Mouse (Mus musculus) ES-Bruce4 (cell line): ENCODE results near the gene Sh2b3.

ENCODE experiments used
- CTCF ChIP-seq: IDR thresholded peaks from one replicate; pipeline ENCODE4 v1.8.1; 2011; ENCODE audit warnings: low read depth, low read length
- EP300 ChIP-seq: IDR thresholded peaks from 2 replicates; pipeline ENCODE4 v1.6.1; 2011; ENCODE audit warnings: low read depth, low read length; ENCODE audit not compliant: insufficient read depth
- POLR2A ChIP-seq: IDR thresholded peaks from one replicate; pipeline ENCODE4 v1.8.1; 2011; ENCODE audit warnings: low read length; ENCODE audit not compliant: insufficient read depth

GRCm38 (mm10) chr5:121791026-121791425 lies 46.4 kb downstream of the Sh2b3 start:
- no peak for TF ChIP-seq POLR2A
- no peak for TF ChIP-seq CTCF
- TF ChIP-seq EP300 = no peak
